Mouse (Mus musculus) thymus, postnatal 0 days (tissue): ENCODE data around the gene Hivep2. TPM values are rescaled to one million over a fixed set of nuclear protein-coding genes. Genes with fewer than 3 reads are reported as not detected.

ENCODE experiments used
- DNase-seq: peaks from one replicate; pipeline ENCODE4 v3.0.0-alpha.2; 2015; ENCODE audit warnings: low spot score
- polyA plus RNA-seq: library from polyadenylated mRNA; unstranded; fragments of >200 nt; fragmentation: Nextera tagmentation; extraction: Ambion mirVana; gene quantifications from 2 replicates; pipeline ENCODE4 v1.2.1, GENCODE M21; 2015

Gene Hivep2
- polyA plus RNA-seq, 1 experiment from 2014 or later, result 13.1 TPM

- no peak for DNase-seq
Observed at GRCm38 (mm10) chr10:14047661-14048060, 81.8 kb downstream of the Hivep2 start.

GRCm38 (mm10) chr10:14048322-14048915, 82.5 kb downstream of the Hivep2 start:
- no peak for DNase-seq

GRCm38 (mm10) chr10:14048916-14049445, 83.1 kb downstream of the Hivep2 start:
- no peak for DNase-seq

- no peak for DNase-seq
Observed at GRCm38 (mm10) chr10:14049686-14050085, 83.8 kb downstream of the Hivep2 start.

- DNase-seq, result no peak
Observed at GRCm38 (mm10) chr10:14050586-14050985, 84.7 kb downstream of the Hivep2 start.

GRCm38 (mm10) chr10:14052109-14052689, 86.3 kb downstream of the Hivep2 start:
- no peak for DNase-seq

GRCm38 (mm10) chr10:14054860-14055259, 89.0 kb downstream of the Hivep2 start:
- DNase-seq, result no peak

- DNase-seq, result no peak
Observed at GRCm38 (mm10) chr10:14055533-14055981, 89.7 kb downstream of the Hivep2 start.

GRCm38 (mm10) chr10:14056057-14056456, 90.2 kb downstream of the Hivep2 start:
- DNase-seq, result no peak

- DNase-seq, result no peak
Observed at GRCm38 (mm10) chr10:14056584-14057451, 90.9 kb downstream of the Hivep2 start.

GRCm38 (mm10) chr10:14057841-14058605, 92.1 kb downstream of the Hivep2 start:
- DNase-seq, result no peak

- no peak for DNase-seq
Observed at GRCm38 (mm10) chr10:14058742-14059141, 92.9 kb downstream of the Hivep2 start.

- DNase-seq, result no peak
Observed at GRCm38 (mm10) chr10:14059581-14059980, 93.7 kb downstream of the Hivep2 start.

GRCm38 (mm10) chr10:14060302-14060701, 94.4 kb downstream of the Hivep2 start:
- DNase-seq, result no peak

GRCm38 (mm10) chr10:14063226-14063625, 97.4 kb downstream of the Hivep2 start:
- DNase-seq, result no peak

GRCm38 (mm10) chr10:14064759-14065395, 99.0 kb downstream of the Hivep2 start:
- DNase-seq, result no peak

GRCm38 (mm10) chr10:14067802-14068201, 101.9 kb downstream of the Hivep2 start:
- no peak for DNase-seq

- DNase-seq, result no peak
Observed at GRCm38 (mm10) chr10:14070498-14071079, 104.7 kb downstream of the Hivep2 start.

GRCm38 (mm10) chr10:14072504-14072903, 106.6 kb downstream of the Hivep2 start:
- no peak for DNase-seq

- DNase-seq, result no peak
Observed at GRCm38 (mm10) chr10:14075767-14076166, 109.9 kb downstream of the Hivep2 start.
